Mouse (Mus musculus): ENCODE results near the gene Spsb4. TPM values are rescaled to one million over a fixed set of nuclear protein-coding genes. Genes with fewer than 3 reads are reported as not detected.

The Spsb4 gene
- total RNA-seq (2014; rRNA removed): 1.5 and 2.1 TPM in 2 replicates
- polyA plus RNA-seq (2012; rRNA removed): 2.9 and 3.5 TPM in 2 replicates

DNA sequence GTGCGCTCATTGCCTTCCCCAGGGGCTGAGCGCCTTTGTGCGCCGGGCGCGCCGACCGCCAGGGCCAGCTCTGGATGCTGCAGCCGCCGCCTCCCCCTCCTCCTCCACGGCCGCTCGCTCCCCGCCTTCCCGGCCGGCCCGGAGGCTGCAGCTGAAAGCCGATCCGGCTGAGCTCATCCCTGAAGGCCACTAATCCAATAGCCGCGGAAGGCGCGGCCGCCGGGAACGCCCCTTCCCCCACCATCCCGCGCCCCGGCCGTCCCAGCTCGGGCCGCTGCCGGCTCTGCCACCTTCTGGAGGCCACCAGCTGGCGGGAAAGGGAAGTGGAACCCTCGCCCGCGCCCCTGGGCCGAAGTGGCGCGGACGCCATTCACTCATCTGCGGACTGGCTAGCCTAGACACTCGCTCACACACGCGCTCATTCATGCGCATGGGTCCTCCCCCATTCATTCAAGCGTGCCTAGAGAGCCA lies at the start of gene Spsb4:
Gene Spsb4 (minus strand): TSS at position 167 of the 471 bp plus-strand sequence.
- peaks cover 5% of the 10 kb centered on the region; the same call in 1 of the 2 replicates for H3K27me3 ChIP-seq (ENCODE audit: control insufficient read depth, insufficient read depth, low read length)

DNA sequence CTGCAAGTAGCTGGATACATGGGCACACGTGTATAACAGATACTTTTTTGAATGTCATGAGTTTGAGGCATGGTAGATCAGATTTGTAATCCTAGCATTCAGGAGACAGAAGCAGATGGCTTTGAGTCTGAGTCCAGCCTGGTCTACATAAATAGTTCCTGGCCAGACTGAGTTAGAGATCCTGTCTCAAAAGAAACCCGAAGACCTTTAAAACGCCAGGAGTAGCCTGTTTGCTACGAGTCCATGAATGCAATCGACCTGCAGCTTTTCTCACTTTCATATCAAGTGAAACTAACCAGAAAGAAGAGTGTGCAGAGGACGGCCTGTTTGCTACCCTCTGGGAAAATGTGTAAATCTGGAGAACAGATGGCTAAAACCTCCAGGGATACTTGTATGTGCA lies 49.1 kb upstream of the Spsb4 start:
- H3K27me3 ChIP-seq (ENCODE audit: control insufficient read depth, insufficient read depth, low read length): no peaks in the 10 kb centered on the region
- H3K36me3 ChIP-seq (ENCODE audit: control insufficient read depth, insufficient read depth, low read length): no peaks in the 10 kb centered on the region
- H3K4me3 ChIP-seq (ENCODE audit: insufficient read depth, low read depth, low read length): no peak overlapping the region
- H3K9ac ChIP-seq (ENCODE audit: low read depth, low read length): no peak overlapping the region
- no peaks in the 10 kb centered on the region for H3K79me2 ChIP-seq (ENCODE audit: control insufficient read depth, insufficient read depth, low read length)
- no peak overlapping the region for H3K27ac ChIP-seq (replicated peaks; ENCODE audit: insufficient read depth, low read depth, low read length)
- no peak for DNase-seq (ENCODE audit: extremely low read depth, low read depth, low spot score)
- 91% methylated on average over 6 of the region's 6 CpGs for WGBS
- no peaks in the 10 kb centered on the region; the same call in 1 of the 2 replicates for H3K4me1 ChIP-seq (ENCODE audit: control insufficient read depth, insufficient read depth, low read length)
- no peak for TF ChIP-seq POLR2A (IDR thresholded peaks at IDR 0.05; ENCODE audit: extremely low read depth, insufficient read depth, low read length)
- no peak for TF ChIP-seq CTCF (IDR thresholded peaks at IDR 0.05; ENCODE audit: low read depth, low read length)

More for the DNA sequence above, at the start of gene Spsb4:
- no peak for TF ChIP-seq POLR2A (IDR thresholded peaks at IDR 0.05; ENCODE audit: extremely low read depth, insufficient read depth, low read length)
- TF ChIP-seq CTCF (IDR thresholded peaks at IDR 0.05; ENCODE audit: low read depth, low read length): peak; percentile 32
- peak within 1 kb of the TSS; percentile 57 for H3K9ac ChIP-seq (ENCODE audit: low read depth, low read length)
- H3K36me3 ChIP-seq (ENCODE audit: control insufficient read depth, insufficient read depth, low read length): no peaks in the 10 kb centered on the region
- 1% methylated on average over 45 of the region's 47 CpGs for WGBS
- DNase-seq (ENCODE audit: extremely low read depth, low read depth, low spot score): no peak
- H3K4me1 ChIP-seq (ENCODE audit: control insufficient read depth, insufficient read depth, low read length): no peaks in the 10 kb centered on the region
- no peaks in the 10 kb centered on the region for H3K79me2 ChIP-seq (ENCODE audit: control insufficient read depth, insufficient read depth, low read length)
- H3K4me3 ChIP-seq (ENCODE audit: insufficient read depth, low read depth, low read length): peak within 1 kb of the TSS; percentile 50
- no peak within 1 kb of the TSS for H3K27ac ChIP-seq (replicated peaks; ENCODE audit: insufficient read depth, low read depth, low read length)

DNA sequence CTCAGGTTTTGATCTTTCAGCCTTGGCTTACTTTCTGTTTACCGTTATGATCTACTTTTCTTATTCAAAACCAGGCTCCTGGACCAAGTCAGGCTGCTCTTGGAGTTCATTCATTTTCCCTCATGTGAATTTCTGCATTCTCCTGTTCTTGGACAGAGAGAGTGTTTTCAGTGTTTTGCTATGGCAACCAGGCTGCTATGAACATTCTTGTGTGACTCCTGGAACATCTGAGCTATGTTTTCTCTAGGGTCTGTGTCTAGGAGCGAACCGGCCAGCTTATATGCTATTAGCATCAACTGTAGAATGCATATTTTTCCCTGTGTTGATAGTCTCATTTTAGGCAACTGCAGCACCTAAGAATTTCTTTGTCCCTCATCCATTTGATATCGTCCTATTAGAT lies 47.2 kb upstream of the Spsb4 start:
- Histone ChIP-seq H3K9ac (ENCODE audit: low read depth, low read length) (no peak overlapping the region), H3K4me1 (ENCODE audit: control insufficient read depth, insufficient read depth, low read length) (no peaks in the 10 kb centered on the region; the same call in 1 of the 2 replicates), H3K27me3 (ENCODE audit: control insufficient read depth, insufficient read depth, low read length) (no peaks in the 10 kb centered on the region), H3K27ac (replicated peaks; ENCODE audit: insufficient read depth, low read depth, low read length) (no peak overlapping the region), H3K79me2 (ENCODE audit: control insufficient read depth, insufficient read depth, low read length) (no peaks in the 10 kb centered on the region), H3K36me3 (ENCODE audit: control insufficient read depth, insufficient read depth, low read length) (no peaks in the 10 kb centered on the region), H3K4me3 (ENCODE audit: insufficient read depth, low read depth, low read length) (no peak overlapping the region)
- whole genome bisulfite sequencing: 85% methylated on average over 4 of the region's 4 CpGs
- DNase-seq (ENCODE audit: extremely low read depth, low read depth, low spot score): no peak
- TF ChIP-seq POLR2A (IDR thresholded peaks at IDR 0.05; ENCODE audit: extremely low read depth, insufficient read depth, low read length): no peak
- no peak for TF ChIP-seq CTCF (IDR thresholded peaks at IDR 0.05; ENCODE audit: low read depth, low read length)

DNA sequence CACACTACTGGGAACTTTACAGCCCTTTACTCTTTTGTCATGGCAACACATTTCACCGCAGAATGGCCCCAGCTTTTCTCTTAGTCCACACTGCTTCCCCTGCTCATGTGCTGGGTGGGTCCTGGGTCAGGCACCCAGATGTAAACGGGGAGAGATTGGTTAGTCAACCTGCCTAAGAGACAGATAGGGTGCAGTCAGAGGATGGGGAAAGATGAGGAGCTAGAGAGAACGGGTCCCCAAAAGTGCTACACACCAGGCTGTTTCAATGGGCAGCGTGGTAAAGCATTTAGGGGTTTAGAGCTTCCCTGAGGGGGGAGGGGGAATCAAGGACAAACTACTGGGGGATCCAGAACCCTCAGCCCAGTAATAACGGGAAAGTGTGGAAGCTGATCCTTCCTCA lies 46.6 kb upstream of the Spsb4 start:
- Histone ChIP-seq H3K27ac (replicated peaks; ENCODE audit: insufficient read depth, low read depth, low read length) (no peak overlapping the region), H3K36me3 (ENCODE audit: control insufficient read depth, insufficient read depth, low read length) (no peaks in the 10 kb centered on the region), H3K27me3 (ENCODE audit: control insufficient read depth, insufficient read depth, low read length) (no peaks in the 10 kb centered on the region), H3K79me2 (ENCODE audit: control insufficient read depth, insufficient read depth, low read length) (no peaks in the 10 kb centered on the region), H3K9ac (ENCODE audit: low read depth, low read length) (no peak overlapping the region), H3K4me3 (ENCODE audit: insufficient read depth, low read depth, low read length) (no peak overlapping the region), H3K4me1 (ENCODE audit: control insufficient read depth, insufficient read depth, low read length) (no peaks in the 10 kb centered on the region)
- no peak for TF ChIP-seq CTCF (IDR thresholded peaks at IDR 0.05; ENCODE audit: low read depth, low read length)
- TF ChIP-seq POLR2A (IDR thresholded peaks at IDR 0.05; ENCODE audit: extremely low read depth, insufficient read depth, low read length): no peak
- no peak for DNase-seq (ENCODE audit: extremely low read depth, low read depth, low spot score)
- 84% methylated on average over 5 of the region's 5 CpGs for WGBS

DNA sequence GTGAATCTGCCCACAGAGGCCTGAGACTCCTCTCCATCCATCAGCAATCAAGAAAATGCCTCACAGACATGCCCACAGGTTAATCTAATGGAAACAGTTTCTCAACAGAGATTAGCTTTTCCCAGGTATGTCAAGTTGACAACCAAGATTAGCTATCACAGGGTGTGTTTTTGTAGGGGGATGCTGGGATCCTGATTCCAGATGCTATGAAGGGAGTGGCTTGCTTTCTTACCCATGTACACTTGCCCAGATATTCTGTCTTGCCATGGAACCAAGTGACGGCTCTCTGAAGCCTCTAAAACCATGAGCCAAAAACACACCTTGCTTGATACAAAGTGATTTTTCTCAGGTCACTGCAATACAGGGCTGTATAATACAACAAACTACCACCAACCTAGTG lies 45.5 kb upstream of the Spsb4 start:
- 97% methylated on average over 1 of the region's 1 CpGs for WGBS

DNA sequence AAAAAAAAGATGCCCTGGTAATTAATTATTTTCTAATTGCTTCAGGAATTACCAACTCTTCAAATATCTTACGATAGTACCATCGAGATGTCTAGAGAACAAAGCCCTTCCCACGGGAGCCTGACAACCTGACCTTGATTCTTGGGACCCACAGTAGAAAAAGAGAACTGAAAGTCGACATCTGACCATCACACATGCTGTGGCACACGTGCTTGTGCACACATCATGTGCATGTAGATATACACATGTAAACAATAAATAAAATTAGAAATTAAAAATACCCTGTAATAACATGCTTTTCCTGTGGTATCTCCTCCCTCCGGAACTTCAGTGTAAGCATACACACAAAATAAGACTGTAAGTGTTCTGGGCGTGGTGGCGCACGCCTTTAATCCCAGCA lies 43.1 kb upstream of the Spsb4 start:
- no peaks in the 10 kb centered on the region for H3K27me3 ChIP-seq (ENCODE audit: control insufficient read depth, insufficient read depth, low read length)
- no peaks in the 10 kb centered on the region for H3K4me1 ChIP-seq (ENCODE audit: control insufficient read depth, insufficient read depth, low read length)
- H3K4me3 ChIP-seq (ENCODE audit: insufficient read depth, low read depth, low read length): no peak overlapping the region
- TF ChIP-seq CTCF (IDR thresholded peaks at IDR 0.05; ENCODE audit: low read depth, low read length) (no peak), POLR2A (IDR thresholded peaks at IDR 0.05; ENCODE audit: extremely low read depth, insufficient read depth, low read length) (no peak)
- no peak overlapping the region for H3K9ac ChIP-seq (ENCODE audit: low read depth, low read length)
- DNase-seq (ENCODE audit: extremely low read depth, low read depth, low spot score): no peak
- no peaks in the 10 kb centered on the region for H3K36me3 ChIP-seq (ENCODE audit: control insufficient read depth, insufficient read depth, low read length)
- no peaks in the 10 kb centered on the region for H3K79me2 ChIP-seq (ENCODE audit: control insufficient read depth, insufficient read depth, low read length)
- no peak overlapping the region for H3K27ac ChIP-seq (replicated peaks; ENCODE audit: insufficient read depth, low read depth, low read length)
- WGBS: 86% methylated on average over 9 of the region's 9 CpGs

More for the DNA sequence above, 45.5 kb upstream of the Spsb4 start:
- Histone ChIP-seq H3K4me3 (ENCODE audit: insufficient read depth, low read depth, low read length) (no peak overlapping the region), H3K27me3 (ENCODE audit: control insufficient read depth, insufficient read depth, low read length) (no peaks in the 10 kb centered on the region), H3K79me2 (ENCODE audit: control insufficient read depth, insufficient read depth, low read length) (no peaks in the 10 kb centered on the region), H3K4me1 (ENCODE audit: control insufficient read depth, insufficient read depth, low read length) (no peaks in the 10 kb centered on the region), H3K36me3 (ENCODE audit: control insufficient read depth, insufficient read depth, low read length) (no peaks in the 10 kb centered on the region), H3K27ac (replicated peaks; ENCODE audit: insufficient read depth, low read depth, low read length) (no peak overlapping the region), H3K9ac (ENCODE audit: low read depth, low read length) (no peak overlapping the region)
- no peak for DNase-seq (ENCODE audit: extremely low read depth, low read depth, low spot score)
- TF ChIP-seq CTCF (IDR thresholded peaks at IDR 0.05; ENCODE audit: low read depth, low read length) (no peak), POLR2A (IDR thresholded peaks at IDR 0.05; ENCODE audit: extremely low read depth, insufficient read depth, low read length) (no peak)
